Mouse (Mus musculus) heart, postnatal 0 days (tissue): Measurements from ENCODE around the gene Barx1. TPM values are rescaled to one million over a fixed set of nuclear protein-coding genes. Genes with fewer than 3 reads are reported as not detected.

Experiments used
- ATAC-seq: fragments of 200-750 bp; cut with Nextera tagmentation; 2 replicates; pipeline ENCODE4 v1.8.0; 2017; ENCODE audit warnings: low read depth, moderate number of reproducible peaks, moderate library complexity; ENCODE audit not compliant: insufficient read depth
- DNase-seq: peaks from one replicate; pipeline ENCODE4 v3.0.0-alpha.2; 2016; ENCODE audit warnings: low spot score
- H3K27ac ChIP-seq: fragments of 300-500 bp; sonication (generic); 2 replicates; pipeline ENCODE4 v1.5.1; 2014; ENCODE audit warnings: low read depth, mild to moderate bottlenecking
- H3K27me3 ChIP-seq: fragments of 300-500 bp; sonication (generic); 2 replicates; pipeline ENCODE4 v1.6.1; 2014; ENCODE audit warnings: low read length, mixed read lengths; ENCODE audit not compliant: control insufficient read depth, insufficient read depth
- H3K36me3 ChIP-seq: fragments of 300-500 bp; sonication (generic); replicated peaks from 2 replicates; pipeline ENCODE4 v1.6.1; 2014; ENCODE audit warnings: low read length, mixed read lengths; ENCODE audit not compliant: control insufficient read depth, insufficient read depth
- H3K4me1 ChIP-seq: fragments of 300-500 bp; sonication (generic); 2 replicates; pipeline ENCODE4 v1.6.1; 2014; ENCODE audit warnings: antibody characterized with exemption; ENCODE audit not compliant: control insufficient read depth, insufficient read depth
- H3K4me2 ChIP-seq: fragments of 300-500 bp; sonication (generic); 2 replicates; pipeline ENCODE4 v1.6.1; 2014; ENCODE audit warnings: low read depth, mild to moderate bottlenecking, low read length, moderate library complexity
- H3K4me3 ChIP-seq: fragments of 300-500 bp; sonication (generic); 2 replicates; pipeline ENCODE4 v1.5.1; 2014; ENCODE audit warnings: low read depth, low read length
- H3K9ac ChIP-seq: fragments of 300-500 bp; sonication (generic); replicated peaks from 2 replicates; pipeline ENCODE4 v1.6.1; 2014; ENCODE audit warnings: low read depth, low read length, mixed read lengths
- H3K9me3 ChIP-seq: fragments of 300-500 bp; sonication (generic); replicated peaks from 2 replicates; pipeline ENCODE4 v1.6.1; 2016; ENCODE audit warnings: low read length; ENCODE audit not compliant: control insufficient read depth
- CTCF ChIP-seq: IDR thresholded peaks from 2 replicates; pipeline ENCODE4 v1.5.1; 2016; ENCODE audit warnings: antibody characterized with exemption, control low read depth, low read depth
- EP300 ChIP-seq: IDR thresholded peaks from 2 replicates; pipeline ENCODE4 v1.6.1; 2016; ENCODE audit warnings: antibody characterized with exemption, low read depth
- WGBS: fragments of 180-500 bp; shearing (Covaris S2); extraction: QIAGEN DNeasy Blood & Tissue Kit; methylation state at CpG from one replicate; pipeline ENCODE4 v1.1.7; 2014; 5-methylcytosine and 5-hydroxymethylcytosine counted together
- polyA plus RNA-seq: library from polyadenylated mRNA; unstranded; fragments of >200 nt; fragmentation: Nextera tagmentation; extraction: Ambion mirVana; gene quantifications from 2 replicates; pipeline ENCODE4 v1.2.1, GENCODE M21; 2015
- total RNA-seq: library from RNA; depleted of rRNA; stranded (reverse); fragments of >200 nt; gene quantifications from 2 replicates; pipeline ENCODE4 v1.2.3, GENCODE M21; 2014; ENCODE audit warnings: low replicate concordance

Gene Barx1
- total and polyA plus RNA-seq, 2 experiments from 2014 or later = not detected

GRCm38 (mm10) chr13:48657791-48658190 is 5.0 kb upstream of the Barx1 start:
- no peaks in the 10 kb centered on the region for H3K9me3 ChIP-seq
- WGBS = 7% methylated on average over 9 of the region's 9 CpGs

GRCm38 (mm10) chr13:48658588-48659253 is 4.1 kb upstream of the Barx1 start:
- Histone ChIP-seq H3K9me3 (no peaks in the 10 kb centered on the region), H3K9ac (no peak overlapping the region), H3K27me3 (peaks cover 94% of the 10 kb centered on the region), H3K4me1 (no peaks in the 10 kb centered on the region), H3K4me3 (peak overlapping the region; percentile 33), H3K36me3 (no peaks in the 10 kb centered on the region), H3K27ac (no peak overlapping the region), H3K4me2 (peak overlapping the region; percentile 45)
- DNase-seq (no peak), ATAC-seq (no peak)
- 1% methylated on average over 33 of the region's 33 CpGs for WGBS
- no peak for TF ChIP-seq EP300
- no peak for TF ChIP-seq CTCF

More at GRCm38 (mm10) chr13:48657791-48658190, 5.0 kb upstream of the Barx1 start:
- TF ChIP-seq EP300 = no peak
- TF ChIP-seq CTCF = no peak
- Histone ChIP-seq H3K4me3 (no peak overlapping the region), H3K27ac (no peak overlapping the region), H3K4me1 (no peaks in the 10 kb centered on the region), H3K27me3 (peaks cover 94% of the 10 kb centered on the region), H3K4me2 (no peak overlapping the region), H3K36me3 (no peaks in the 10 kb centered on the region), H3K9ac (no peak overlapping the region)
- no peak for DNase-seq
- ATAC-seq = no peak

- no peak overlapping the region for H3K9ac ChIP-seq
- H3K4me1 ChIP-seq = no peaks in the 10 kb centered on the region
- no peak for ATAC-seq
- WGBS = 3% methylated on average over 38 of the region's 38 CpGs
- peak overlapping the region; percentile 45 for H3K4me2 ChIP-seq
- TF ChIP-seq EP300 = no peak
- no peak for TF ChIP-seq CTCF
- no peaks in the 10 kb centered on the region for H3K9me3 ChIP-seq
- H3K36me3 ChIP-seq = no peaks in the 10 kb centered on the region
- peak overlapping the region; percentile 33 for H3K4me3 ChIP-seq
- no peak for DNase-seq
- H3K27ac ChIP-seq = no peak overlapping the region
- H3K27me3 ChIP-seq = peaks cover 97% of the 10 kb centered on the region
These were observed 3.3 kb upstream of the Barx1 start for GRCm38 (mm10) chr13:48659254-48660220.

GRCm38 (mm10) chr13:48660221-48660734 is 2.5 kb upstream of the Barx1 start:
- DNase-seq = no peak
- H3K27ac ChIP-seq = no peak overlapping the region

GRCm38 (mm10) chr13:48660741-48661140 is 2.1 kb upstream of the Barx1 start:
- 18% methylated on average over 6 of the region's 6 CpGs for WGBS

More at GRCm38 (mm10) chr13:48660221-48660734, 2.5 kb upstream of the Barx1 start:
- peak overlapping the region; percentile 33; the same call in 1 of the 2 replicates for H3K4me3 ChIP-seq
- H3K4me1 ChIP-seq = no peaks in the 10 kb centered on the region
- TF ChIP-seq CTCF (no peak), EP300 (no peak)
- no peak for ATAC-seq
- 3% methylated on average over 11 of the region's 11 CpGs for WGBS
- H3K36me3 ChIP-seq = no peaks in the 10 kb centered on the region
- no peak overlapping the region for H3K9ac ChIP-seq
- H3K27me3 ChIP-seq = peaks cover 97% of the 10 kb centered on the region
- no peak overlapping the region for H3K4me2 ChIP-seq
- H3K9me3 ChIP-seq = no peaks in the 10 kb centered on the region

More at GRCm38 (mm10) chr13:48660741-48661140, 2.1 kb upstream of the Barx1 start:
- H3K27me3 ChIP-seq = peaks cover 99% of the 10 kb centered on the region
- ATAC-seq (no peak), DNase-seq (no peak)
- no peak overlapping the region for H3K9ac ChIP-seq
- H3K9me3 ChIP-seq = no peaks in the 10 kb centered on the region
- TF ChIP-seq EP300 = no peak
- H3K27ac ChIP-seq = no peak overlapping the region
- H3K4me2 ChIP-seq = no peak overlapping the region
- no peaks in the 10 kb centered on the region for H3K4me1 ChIP-seq
- 0 out of 2 replicates have a peak overlapping the region, but pooled peaks have one; percentile 33 for H3K4me3 ChIP-seq
- no peaks in the 10 kb centered on the region for H3K36me3 ChIP-seq
